Comparison of ENCODE assay signal across 19 mouse cellular contexts in genomic region chr15:3620368-3620767, GRCm38 (mm10).
"Had no signal": no experiment of that assay in that cellular context is flagged by ENCODE, and none has a peak within 500 bp of the region (broad histone marks: within the 10 kb centered on the region; RNA-seq: fewer than 3 reads in every experiment).

No protein-coding gene starts in this region.

- DNase-seq: lung, adult 18-20 months; lung, postnatal 10 days; lung, postnatal 4 days; midbrain, embryonic 14.5 days; retina, postnatal 1 day; right cerebral cortex, adult 18-20 months; right cerebral cortex, postnatal 25 days; right cerebral cortex, postnatal 4 days; spleen, adult 18-20 months; thymus, adult 18-20 months; thymus, postnatal 14 days; thymus, postnatal 36 days had no signal

- H3K9me3 ChIP-seq: lung, embryonic 15.5 days; midbrain, embryonic 10.5 days; midbrain, embryonic 12.5 days; neural tube, embryonic 13.5 days; neural tube, embryonic 15.5 days had no signal

- H3K36me3 ChIP-seq: lung, embryonic 15.5 days; midbrain, embryonic 10.5 days; midbrain, embryonic 12.5 days; neural tube, embryonic 13.5 days; neural tube, embryonic 15.5 days had no signal

- H3K9ac ChIP-seq: lung, embryonic 15.5 days; midbrain, embryonic 12.5 days; neural tube, embryonic 13.5 days; neural tube, embryonic 15.5 days had no signal

- H3K4me3 ChIP-seq: lung, embryonic 15.5 days; midbrain, embryonic 10.5 days; midbrain, embryonic 12.5 days; myocyte; neural tube, embryonic 13.5 days; neural tube, embryonic 15.5 days had no signal

- H3K4me2 ChIP-seq: lung, embryonic 15.5 days; midbrain, embryonic 12.5 days; neural tube, embryonic 13.5 days; neural tube, embryonic 15.5 days had no signal

- H3K4me1 ChIP-seq: lung, embryonic 15.5 days; midbrain, embryonic 10.5 days; midbrain, embryonic 12.5 days; neural tube, embryonic 13.5 days; neural tube, embryonic 15.5 days had no signal

- H3K27me3 ChIP-seq: lung, embryonic 15.5 days; midbrain, embryonic 12.5 days; neural tube, embryonic 13.5 days; neural tube, embryonic 15.5 days had no signal

- H3K27ac ChIP-seq: lung, embryonic 15.5 days; midbrain, embryonic 10.5 days; midbrain, embryonic 12.5 days; neural tube, embryonic 13.5 days; neural tube, embryonic 15.5 days had no signal

- ATAC-seq: midbrain, embryonic 16.5 days had no signal
